Mouse (Mus musculus): ENCODE measurements around the gene Rpa2.

- TF ChIP-seq CTCF (IDR thresholded peaks at IDR 0.05; ENCODE audit: borderline replicate concordance, control insufficient read depth, extremely low read depth, insufficient read depth, low read length, poor library complexity) (no peak), POLR2A (IDR thresholded peaks at IDR 0.05; ENCODE audit: control insufficient read depth, extremely low read depth, insufficient read depth, low read length, poor library complexity) (no peak)
Observed at GRCm38 (mm10) chr4:132798028-132798427, 29.9 kb downstream of the Rpa2 start.
